Mouse (Mus musculus): ENCODE measurements at regions not wholly inside any gene's neighbourhood (a gene's known extent, or its start where the extent isn't known, plus 50 kb on each side); places are given as distances from the start of the nearest gene placed in this dataset.
A peak's percentile ranks its signal among the peaks of the same experiment; 100 is the strongest.

DNA sequence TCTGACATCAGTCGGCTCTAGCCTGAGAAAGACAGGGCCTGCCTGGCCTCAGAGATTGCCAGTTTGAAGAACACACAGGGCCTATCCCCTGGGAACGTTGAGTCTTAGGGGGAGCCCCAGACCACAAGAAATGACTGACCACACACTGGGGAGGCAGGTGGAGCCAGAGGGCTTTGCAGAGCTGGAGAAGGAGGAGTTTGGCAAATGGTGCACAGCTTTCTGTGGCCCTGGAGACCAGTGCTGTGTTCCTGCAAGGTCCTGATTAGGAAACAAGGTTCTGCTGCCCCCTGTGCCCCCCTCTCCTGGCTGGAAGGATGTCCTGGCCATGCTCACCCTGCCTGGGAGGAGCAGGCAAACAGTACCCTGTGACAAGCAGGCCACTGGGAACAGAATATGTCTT, 82.2 kb upstream of the 1600014C23Rik start:
- TF ChIP-seq POLR2A (IDR thresholded peaks at IDR 0.05; ENCODE audit: extremely low read depth, insufficient read depth, low read length) (no peak), CTCF (IDR thresholded peaks at IDR 0.05; ENCODE audit: extremely low read depth, insufficient read depth, low read length) (peak; percentile 32; the same call in 1 of the 2 replicates)
